Mouse (Mus musculus): Measurements from ENCODE around the gene Dnah6. TPM values are rescaled to one million over a fixed set of nuclear protein-coding genes. Genes with fewer than 3 reads are reported as not detected.
A peak's percentile ranks its signal among the peaks of the same experiment; 100 is the strongest.

The Dnah6 gene
- total RNA-seq, 4 experiments from 2014 or later: 0.06 to 0.07 TPM; not detected in 2

- no peak for DNase-seq
Measured at GRCm38 (mm10) chr6:73140836-73141235, 80.6 kb downstream of the Dnah6 start.

- DNase-seq: no peak
Measured at GRCm38 (mm10) chr6:73132784-73133183, 88.7 kb downstream of the Dnah6 start.

GRCm38 (mm10) chr6:73127594-73127993 lies 93.9 kb downstream of the Dnah6 start:
- DNase-seq: no peak

GRCm38 (mm10) chr6:73120348-73120747 lies 101.1 kb downstream of the Dnah6 start:
- DNase-seq: no peak

GRCm38 (mm10) chr6:73113898-73114297 lies 107.6 kb downstream of the Dnah6 start:
- no peak for DNase-seq

GRCm38 (mm10) chr6:73113365-73113764 lies 108.1 kb downstream of the Dnah6 start:
- no peak for DNase-seq

GRCm38 (mm10) chr6:73093133-73093532 lies 128.3 kb downstream of the Dnah6 start:
- no peak for DNase-seq

GRCm38 (mm10) chr6:73090836-73091235 lies 130.6 kb downstream of the Dnah6 start:
- no peak for DNase-seq

- DNase-seq: no peak
Measured at GRCm38 (mm10) chr6:73082571-73082970, 138.9 kb downstream of the Dnah6 start.

GRCm38 (mm10) chr6:73072093-73072786 lies 149.2 kb downstream of the Dnah6 start:
- no peak for DNase-seq

- no peak for DNase-seq
Measured at GRCm38 (mm10) chr6:73071214-73071613, 150.2 kb downstream of the Dnah6 start.

- peak; percentile 6 for DNase-seq
Measured at GRCm38 (mm10) chr6:73070663-73071062, 150.8 kb downstream of the Dnah6 start.

- no peak for DNase-seq
Measured at GRCm38 (mm10) chr6:73064551-73064950, 156.9 kb downstream of the Dnah6 start.

- DNase-seq: no peak
Measured at GRCm38 (mm10) chr6:73059596-73060121, 161.8 kb downstream of the Dnah6 start.

GRCm38 (mm10) chr6:73059162-73059561 lies 162.3 kb downstream of the Dnah6 start:
- no peak for DNase-seq

- DNase-seq: no peak
Measured at GRCm38 (mm10) chr6:73055347-73055746, 166.1 kb downstream of the Dnah6 start.

- no peak for DNase-seq
Measured at GRCm38 (mm10) chr6:73054807-73055206, 166.6 kb downstream of the Dnah6 start.

- DNase-seq: no peak
Measured at GRCm38 (mm10) chr6:73053526-73053925, 167.9 kb downstream of the Dnah6 start.

- no peak for DNase-seq
Measured at GRCm38 (mm10) chr6:73047259-73047658, 174.2 kb downstream of the Dnah6 start.

GRCm38 (mm10) chr6:73045944-73046343 lies 175.5 kb downstream of the Dnah6 start:
- DNase-seq: no peak

- DNase-seq: no peak
Measured at GRCm38 (mm10) chr6:73042278-73042677, 179.2 kb downstream of the Dnah6 start.

GRCm38 (mm10) chr6:73038291-73038690 lies 183.2 kb downstream of the Dnah6 start:
- no peak for DNase-seq

GRCm38 (mm10) chr6:73028853-73029252 lies 192.6 kb downstream of the Dnah6 start:
- no peak for DNase-seq

- no peak for DNase-seq
Measured at GRCm38 (mm10) chr6:73027881-73028280, 193.6 kb downstream of the Dnah6 start.

GRCm38 (mm10) chr6:73026898-73027297 lies 194.6 kb downstream of the Dnah6 start:
- DNase-seq: no peak
